Mouse (Mus musculus) erythroblast, embryonic 14.5 days (primary cell): ENCODE measurements around the gene Fam69b.

ENCODE experiments used
- GATA1 ChIP-seq: IDR thresholded peaks from 2 replicates; pipeline ENCODE4 v1.6.1; 2012; ENCODE audit warnings: low read length, inconsistent platforms, mixed read lengths
- TAL1 ChIP-seq: IDR thresholded peaks from 3 replicates; pipeline ENCODE4 v1.6.1; 2012; ENCODE audit warnings: low read length, inconsistent platforms, mixed read lengths

DNA sequence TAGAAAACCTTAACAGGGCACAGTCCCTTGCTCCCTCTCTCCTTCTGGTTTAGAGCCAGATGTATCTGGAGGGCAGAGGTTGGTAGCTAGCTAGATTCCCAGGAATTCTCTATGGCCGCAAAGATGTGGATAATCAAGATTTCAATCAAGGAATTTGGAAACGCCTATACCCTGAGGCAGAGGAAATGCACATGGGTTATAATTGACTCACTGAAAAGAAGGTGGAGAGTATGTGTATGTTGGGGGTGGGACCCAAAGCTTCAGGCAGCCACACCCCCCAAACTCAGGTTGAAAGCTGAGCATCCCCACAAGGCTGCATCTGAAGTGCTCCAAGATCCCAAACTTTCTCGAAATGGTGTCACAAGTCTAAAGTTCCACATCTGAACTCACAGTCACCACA is 29.8 kb upstream of the Fam69b start:
- TF ChIP-seq GATA1 (no peak), TAL1 (no peak)
